Mouse (Mus musculus) ES-E14 (cell line): Measurements from ENCODE around the gene Map6.

Experiments used
- CHD2 ChIP-seq: IDR thresholded peaks from 2 replicates; pipeline ENCODE4 v1.6.1; 2014; ENCODE audit warnings: mild to moderate bottlenecking, low read depth, low read length, inconsistent platforms
- HCFC1 ChIP-seq: IDR thresholded peaks from 2 replicates; pipeline ENCODE4 v1.6.1; 2012; ENCODE audit warnings: low read length, inconsistent platforms, borderline replicate concordance; ENCODE audit not compliant: insufficient read depth
- MAFK ChIP-seq: IDR thresholded peaks from 2 replicates; pipeline ENCODE4 v1.6.1; 2014; ENCODE audit warnings: mild to moderate bottlenecking, low read depth, low read length, inconsistent platforms; ENCODE audit not compliant: insufficient read depth
- ZC3H11A ChIP-seq: IDR thresholded peaks from 2 replicates; pipeline ENCODE4 v1.6.1; 2012; ENCODE audit warnings: low read depth, mild to moderate bottlenecking, inconsistent platforms, low read length, borderline replicate concordance
- ZNF384 ChIP-seq: IDR thresholded peaks from 2 replicates; pipeline ENCODE4 v1.6.1; 2012; ENCODE audit warnings: low read depth, low read length, inconsistent platforms

DNA sequence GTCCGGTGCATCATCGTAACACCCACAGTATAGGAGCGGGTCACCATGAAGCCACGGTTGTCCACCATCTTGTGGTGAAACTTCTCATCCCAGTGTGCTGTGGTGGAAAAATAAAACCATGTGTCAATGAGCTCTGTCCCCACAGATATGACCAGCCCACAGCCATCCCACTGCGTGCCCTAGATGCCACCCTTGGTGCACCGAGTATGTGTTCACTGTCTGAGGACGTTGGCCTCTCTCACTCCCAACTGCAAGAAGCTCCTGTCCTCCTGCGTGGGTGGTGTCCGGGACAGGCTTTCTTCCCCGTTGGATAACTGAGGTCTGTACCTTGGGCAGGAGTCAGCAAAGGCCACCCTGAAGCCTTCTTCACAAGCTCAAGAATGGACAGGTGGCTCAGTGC lies 80.0 kb downstream of the Map6 start:
- TF ChIP-seq ZNF384 (no peak), MAFK (no peak), CHD2 (no peak), ZC3H11A (no peak), HCFC1 (no peak)
